Mouse (Mus musculus): ENCODE measurements at regions not wholly inside any gene's neighbourhood (a gene's known extent, or its start where the extent isn't known, plus 50 kb on each side); places are given as distances from the start of the nearest gene placed in this dataset.

GRCm38 (mm10) chr17:85908709-85909108 is 220.6 kb upstream of the Six2 start:
- Histone ChIP-seq H3K27me3 (no peaks in the 10 kb centered on the region), H3K36me3 (no peaks in the 10 kb centered on the region)
- WGBS, result 87% methylated on average over 3 of the region's 3 CpGs

DNA sequence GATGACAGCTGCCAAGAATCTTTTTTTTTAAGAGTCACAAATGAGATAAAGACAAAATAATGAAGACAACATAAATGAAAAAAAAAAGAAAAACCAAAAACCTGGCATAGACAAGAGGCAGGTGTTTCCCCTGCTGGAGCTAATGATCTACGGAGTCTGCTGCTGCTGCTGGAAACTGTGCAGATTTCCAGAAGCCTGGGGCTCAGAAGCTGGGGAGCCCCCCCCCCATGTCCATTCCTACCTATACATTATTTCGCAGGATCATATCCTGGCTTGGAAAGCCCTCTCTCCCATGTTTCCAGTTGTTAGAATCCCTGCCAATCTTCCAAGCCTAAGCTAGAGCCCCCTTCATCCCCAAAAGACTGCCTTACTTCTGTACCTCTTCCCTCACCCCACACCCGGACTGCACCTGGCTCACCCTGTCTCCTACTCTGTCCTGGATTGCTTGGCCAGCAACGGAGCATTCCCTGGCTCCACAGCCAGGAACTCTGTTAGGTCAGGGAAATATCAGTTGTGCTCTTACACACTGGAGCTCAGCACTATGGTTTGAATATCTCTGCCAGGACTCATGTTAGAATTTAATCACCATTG is 218.6 kb upstream of the Six2 start:
- no peak overlapping the region for H3K4me3 ChIP-seq (replicated peaks)
- H3K36me3 ChIP-seq, result no peaks in the 10 kb centered on the region
- no peaks in the 10 kb centered on the region for H3K9me3 ChIP-seq (replicated peaks)
- no peak overlapping the region for H3K27ac ChIP-seq
- H3K27me3 ChIP-seq, result no peaks in the 10 kb centered on the region
- no peak overlapping the region for H3K9ac ChIP-seq
- ATAC-seq (replicated peaks; ENCODE audit: low FRiP score), result no peak
- no peak overlapping the region for H3K4me2 ChIP-seq
- no peaks in the 10 kb centered on the region; the same call in 1 of the 2 replicates for H3K4me1 ChIP-seq
- 79% methylated on average over 4 of the region's 4 CpGs for WGBS

More at GRCm38 (mm10) chr17:85908709-85909108, 220.6 kb upstream of the Six2 start:
- ATAC-seq (replicated peaks; ENCODE audit: low FRiP score), result no peak
- Histone ChIP-seq H3K27ac (no peak overlapping the region), H3K4me1 (no peaks in the 10 kb centered on the region), H3K9ac (no peak overlapping the region), H3K4me2 (no peak overlapping the region), H3K4me3 (replicated peaks) (no peak overlapping the region), H3K9me3 (replicated peaks) (no peaks in the 10 kb centered on the region)

- Histone ChIP-seq H3K27ac (no peak overlapping the region), H3K4me3 (replicated peaks) (no peak overlapping the region), H3K4me2 (no peak overlapping the region), H3K36me3 (no peaks in the 10 kb centered on the region), H3K27me3 (no peaks in the 10 kb centered on the region), H3K9ac (no peak overlapping the region), H3K4me1 (no peaks in the 10 kb centered on the region; the same call in 1 of the 2 replicates), H3K9me3 (replicated peaks) (no peaks in the 10 kb centered on the region)
- WGBS, result 67% methylated on average over 2 of the region's 2 CpGs
- ATAC-seq (replicated peaks; ENCODE audit: low FRiP score), result no peak
Observed at GRCm38 (mm10) chr17:85902575-85902974, 214.5 kb upstream of the Six2 start.

DNA sequence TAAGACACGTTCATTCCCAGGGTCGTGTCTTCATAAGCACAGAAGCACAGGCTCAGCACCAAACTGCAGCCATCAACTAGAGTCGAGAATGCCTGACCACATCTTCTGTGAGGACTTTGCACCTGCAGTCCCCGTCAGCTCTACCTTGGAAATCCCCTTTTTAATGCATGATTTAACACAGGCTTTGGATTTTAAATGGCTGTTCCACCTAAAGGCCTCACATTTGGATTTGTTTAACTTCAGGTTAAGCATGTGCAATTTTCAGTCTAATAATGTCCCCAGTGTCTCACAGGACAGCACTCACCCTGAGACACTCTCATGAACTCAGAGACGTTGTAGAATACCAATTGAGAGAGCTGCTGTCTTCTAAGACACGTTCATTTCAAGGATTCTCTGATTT is 211.0 kb upstream of the Six2 start:
- Histone ChIP-seq H3K9ac (no peak overlapping the region), H3K9me3 (replicated peaks) (no peaks in the 10 kb centered on the region), H3K36me3 (no peaks in the 10 kb centered on the region), H3K4me3 (replicated peaks) (no peak overlapping the region), H3K4me1 (no peaks in the 10 kb centered on the region; the same call in 1 of the 2 replicates), H3K27me3 (no peaks in the 10 kb centered on the region), H3K4me2 (no peak overlapping the region), H3K27ac (no peak overlapping the region)
- ATAC-seq (replicated peaks; ENCODE audit: low FRiP score), result 0 out of 2 replicates have a peak, but pooled peaks have one; percentile 9
- 71% methylated on average over 6 of the region's 6 CpGs for WGBS

DNA sequence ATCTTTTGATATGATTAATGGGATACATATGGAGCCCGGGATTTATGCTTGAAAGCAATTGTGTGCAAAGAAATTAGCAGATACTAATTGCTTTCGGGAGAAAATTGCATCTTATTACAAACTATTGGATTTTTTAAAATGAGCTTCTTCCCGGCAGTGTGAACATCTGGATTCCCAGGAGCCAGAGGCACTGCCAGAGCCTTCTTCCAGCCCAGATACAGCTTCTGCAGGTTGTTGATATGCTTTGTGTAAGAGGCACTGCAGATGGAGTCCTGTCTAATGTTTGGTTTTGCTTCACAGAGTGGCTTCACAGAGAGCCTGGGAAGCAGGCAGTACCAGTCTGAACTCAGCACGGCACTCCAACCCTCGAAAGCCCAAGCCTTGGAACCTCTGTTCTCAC is 207.9 kb upstream of the Six2 start:
- Histone ChIP-seq H3K4me3 (replicated peaks) (no peak overlapping the region), H3K27me3 (no peaks in the 10 kb centered on the region), H3K9me3 (replicated peaks) (no peaks in the 10 kb centered on the region), H3K36me3 (no peaks in the 10 kb centered on the region), H3K4me1 (no peaks in the 10 kb centered on the region), H3K4me2 (no peak overlapping the region), H3K27ac (no peak overlapping the region), H3K9ac (no peak overlapping the region)
- 82% methylated on average over 5 of the region's 5 CpGs for WGBS
- no peak for ATAC-seq (replicated peaks; ENCODE audit: low FRiP score)

DNA sequence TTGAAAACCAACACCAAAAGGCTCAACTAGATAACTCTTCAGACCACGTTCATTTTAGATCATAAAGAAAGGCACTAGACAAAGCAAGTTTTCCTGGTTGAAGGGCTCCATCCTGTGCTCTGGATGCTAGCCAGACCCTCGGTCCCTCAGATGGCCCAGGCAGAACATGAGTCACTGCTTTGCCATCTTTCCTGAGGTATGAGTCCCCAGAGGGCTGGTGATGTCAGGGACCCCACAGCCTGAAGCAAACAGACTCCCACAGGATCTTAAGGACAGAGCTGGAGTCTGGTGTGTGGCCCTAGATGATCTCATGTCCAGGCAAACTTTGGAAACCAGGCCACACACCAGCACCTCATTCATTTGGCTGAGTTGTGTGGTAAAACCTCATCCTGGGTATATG is 203.2 kb upstream of the Six2 start:
- H3K4me2 ChIP-seq, result no peak overlapping the region
- no peak overlapping the region for H3K4me3 ChIP-seq (replicated peaks)
- 61% methylated on average over 2 of the region's 2 CpGs for WGBS
- no peaks in the 10 kb centered on the region for H3K36me3 ChIP-seq
- 0 out of 2 replicates have a peak, but pooled peaks cover 5% of the 10 kb centered on the region for H3K27me3 ChIP-seq
- ATAC-seq (replicated peaks; ENCODE audit: low FRiP score), result no peak
- H3K27ac ChIP-seq, result no peak overlapping the region
- H3K4me1 ChIP-seq, result peaks cover 17% of the 10 kb centered on the region
- no peaks in the 10 kb centered on the region for H3K9me3 ChIP-seq (replicated peaks)
- H3K9ac ChIP-seq, result no peak overlapping the region

DNA sequence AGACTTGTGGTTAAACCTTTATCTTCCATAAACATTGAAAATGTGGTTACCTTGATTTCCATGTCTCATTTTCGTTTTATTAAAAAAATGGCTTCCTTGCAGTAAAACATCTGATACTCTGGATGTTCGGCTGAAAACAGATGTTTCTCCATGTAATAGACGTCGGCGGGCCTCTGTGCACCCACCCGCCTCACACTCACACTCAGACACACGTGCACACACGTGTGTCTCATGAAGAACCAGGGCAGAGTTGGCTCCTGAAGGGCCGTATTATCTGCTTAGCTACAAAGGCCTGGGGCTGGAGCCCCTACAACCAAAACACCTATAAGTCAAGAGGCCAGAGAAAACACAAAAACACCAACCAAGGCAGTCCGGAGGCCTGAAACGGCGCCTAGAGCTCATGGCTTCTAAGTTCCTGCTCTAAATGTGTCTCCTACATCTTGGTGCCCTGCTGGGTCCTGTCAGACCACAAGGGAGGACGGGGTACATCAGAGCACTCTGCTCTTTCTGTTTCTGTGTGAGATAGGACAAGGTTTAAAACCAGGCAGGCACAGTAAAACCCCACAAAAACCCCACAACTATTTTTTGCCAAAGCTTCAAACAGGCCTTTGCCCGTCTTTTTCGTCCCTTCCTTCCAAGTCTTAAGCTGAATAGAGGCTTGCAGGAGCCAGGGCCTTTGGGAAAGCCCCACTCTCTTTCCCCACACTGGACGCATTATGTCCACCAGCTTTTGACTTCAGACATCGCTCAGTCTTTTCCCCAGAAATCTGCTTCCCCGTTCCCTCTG is 201.9 kb upstream of the Six2 start:
- no peak overlapping the region for H3K4me2 ChIP-seq
- H3K36me3 ChIP-seq, result no peaks in the 10 kb centered on the region
- peaks cover 21% of the 10 kb centered on the region for H3K4me1 ChIP-seq
- no peaks in the 10 kb centered on the region for H3K9me3 ChIP-seq (replicated peaks)
- no peak overlapping the region for H3K9ac ChIP-seq
- H3K27ac ChIP-seq, result 0 out of 2 replicates have a peak overlapping the region, but pooled peaks have one; percentile 13
- no peak for ATAC-seq (replicated peaks; ENCODE audit: low FRiP score)
- no peak overlapping the region for H3K4me3 ChIP-seq (replicated peaks)
- H3K27me3 ChIP-seq, result 0 out of 2 replicates have a peak, but pooled peaks cover 5% of the 10 kb centered on the region
- WGBS, result 82% methylated on average over 18 of the region's 18 CpGs

DNA sequence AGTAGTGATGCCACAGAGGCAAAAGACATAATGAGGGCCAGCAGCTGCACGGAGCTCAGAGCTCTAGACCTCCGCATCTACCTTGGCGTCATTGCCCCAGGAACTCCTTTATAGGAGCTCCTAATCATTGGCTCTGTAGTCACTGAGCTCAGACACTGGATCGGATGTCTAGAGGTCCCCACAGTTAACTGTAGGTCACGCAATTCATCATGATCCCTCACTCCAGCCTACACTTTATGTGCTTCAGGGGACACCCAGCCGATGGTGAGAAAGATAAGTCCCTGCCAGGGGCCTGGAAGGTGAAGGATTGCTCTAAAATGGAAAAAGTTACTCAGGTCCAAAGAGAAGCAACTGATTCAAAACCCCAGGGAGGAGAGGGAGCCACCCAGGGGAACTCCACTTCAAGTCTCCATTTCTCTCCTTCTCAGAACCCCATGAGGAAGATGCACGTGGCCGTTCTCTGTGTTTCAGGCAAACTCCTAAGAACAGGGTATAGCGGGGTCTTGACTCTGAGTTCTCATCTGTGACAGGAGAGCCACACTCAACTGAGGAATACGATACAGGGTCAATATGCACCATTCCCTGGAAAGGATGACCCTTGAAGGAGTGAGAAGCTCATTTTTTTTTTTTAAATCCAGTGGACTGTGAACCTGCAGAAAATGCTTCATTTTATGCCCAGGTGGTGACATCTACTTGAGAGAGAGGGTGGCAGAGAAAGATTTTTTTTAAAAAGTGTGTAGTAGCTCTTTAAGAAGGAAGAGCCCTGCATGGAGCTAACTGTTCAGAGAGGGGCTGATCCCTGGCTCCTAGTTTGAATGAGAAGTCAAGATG is 200.7 kb upstream of the Six2 start:
- Histone ChIP-seq H3K27ac (peak overlapping the region; percentile 55), H3K4me3 (replicated peaks) (no peak overlapping the region), H3K4me2 (no peak overlapping the region), H3K9ac (no peak overlapping the region), H3K4me1 (peaks cover 21% of the 10 kb centered on the region), H3K27me3 (peaks cover 9% of the 10 kb centered on the region; the same call in 1 of the 2 replicates), H3K9me3 (replicated peaks) (no peaks in the 10 kb centered on the region), H3K36me3 (no peaks in the 10 kb centered on the region)
- peak; percentile 77 for ATAC-seq (replicated peaks; ENCODE audit: low FRiP score)
- 31% methylated on average over 10 of the region's 10 CpGs for WGBS

DNA sequence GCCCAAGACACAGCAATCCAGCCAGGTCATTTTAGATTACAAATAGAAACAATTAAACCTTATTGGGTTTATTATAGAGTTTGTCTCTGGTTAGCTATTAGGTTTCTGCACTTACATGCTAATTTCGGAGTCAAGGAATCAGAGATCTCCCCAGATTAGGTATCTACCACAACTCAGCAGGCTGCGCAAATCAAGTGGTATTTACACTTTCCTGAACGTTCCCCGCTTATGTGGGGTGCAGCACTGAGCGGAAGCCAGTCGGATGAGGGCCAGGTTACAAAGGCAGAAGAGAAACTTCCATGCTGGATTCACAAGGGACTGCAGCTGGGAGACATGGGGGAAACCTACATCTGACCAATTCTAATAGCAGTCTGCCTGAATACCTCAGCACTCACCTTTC is 198.6 kb upstream of the Six2 start:
- Histone ChIP-seq H3K9ac (no peak overlapping the region), H3K27ac (no peak overlapping the region), H3K4me2 (no peak overlapping the region), H3K4me1 (peaks cover 29% of the 10 kb centered on the region), H3K36me3 (no peaks in the 10 kb centered on the region), H3K4me3 (replicated peaks) (no peak overlapping the region), H3K27me3 (peaks cover 17% of the 10 kb centered on the region; the same call in 1 of the 2 replicates), H3K9me3 (replicated peaks) (no peaks in the 10 kb centered on the region)
- 68% methylated on average over 6 of the region's 6 CpGs for WGBS
- no peak for ATAC-seq (replicated peaks; ENCODE audit: low FRiP score)

- WGBS, result 55% methylated on average over 4 of the region's 4 CpGs
- Histone ChIP-seq H3K4me3 (replicated peaks) (no peak overlapping the region), H3K4me2 (no peak overlapping the region), H3K27ac (no peak overlapping the region), H3K4me1 (peaks cover 33% of the 10 kb centered on the region), H3K36me3 (no peaks in the 10 kb centered on the region), H3K9ac (no peak overlapping the region), H3K9me3 (replicated peaks) (no peaks in the 10 kb centered on the region), H3K27me3 (peaks cover 17% of the 10 kb centered on the region; the same call in 1 of the 2 replicates)
- no peak for ATAC-seq (replicated peaks; ENCODE audit: low FRiP score)
Observed at GRCm38 (mm10) chr17:85886237-85886636, 198.2 kb upstream of the Six2 start.

DNA sequence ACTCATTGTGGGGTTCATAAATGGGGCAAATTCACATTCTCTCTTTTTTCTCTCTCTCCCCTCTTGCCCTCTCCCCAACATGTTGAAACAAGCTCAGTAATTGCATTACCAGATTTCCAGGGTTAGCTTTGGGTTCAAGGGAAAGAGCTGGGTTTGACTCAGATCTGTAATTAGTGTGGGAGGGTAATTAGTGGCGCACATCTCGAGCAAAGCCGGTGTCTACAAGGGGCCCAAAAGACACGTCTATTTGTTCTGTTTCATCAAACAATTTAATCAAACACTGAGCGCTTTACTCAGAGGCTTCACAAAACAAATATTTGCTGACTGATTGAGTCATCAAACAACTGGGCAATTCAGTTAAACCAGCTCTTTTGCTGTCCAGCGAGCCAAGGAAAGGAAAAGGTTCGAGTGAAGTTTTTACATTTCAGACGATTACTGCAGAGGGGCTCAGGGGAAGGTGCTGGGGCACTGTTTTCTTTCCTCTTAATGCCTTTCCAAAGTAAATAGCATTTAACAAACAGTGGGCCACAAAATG is 193.6 kb upstream of the Six2 start:
- Histone ChIP-seq H3K36me3 (no peaks in the 10 kb centered on the region), H3K9ac (no peak overlapping the region), H3K4me2 (no peak overlapping the region), H3K9me3 (replicated peaks) (no peaks in the 10 kb centered on the region), H3K4me1 (peaks cover 29% of the 10 kb centered on the region), H3K4me3 (replicated peaks) (no peak overlapping the region), H3K27me3 (peaks cover 18% of the 10 kb centered on the region; the same call in 1 of the 2 replicates), H3K27ac (no peak overlapping the region)
- WGBS, result 23% methylated on average over 8 of the region's 8 CpGs
- ATAC-seq (replicated peaks; ENCODE audit: low FRiP score), result no peak

Data from kidney, embryonic 15.5 days (tissue).